18 mouse cellular contexts compared by ENCODE assay signal in genomic region chr2:42543164-42543517, GRCm38 (mm10).
DNase-seq lines count a peak whose midpoint lies in the region; ATAC-seq and TF ChIP-seq lines count a peak whose summit lies in the region.
"Had no signal": no experiment of that assay in that cellular context is flagged by ENCODE, and none has a peak within 500 bp of the region (broad histone marks: within the 10 kb centered on the region; RNA-seq: fewer than 3 reads in every experiment).

No protein-coding gene starts in this region.

- no peak for DNase-seq in forebrain, postnatal 0 days
- no peak for DNase-seq in midbrain, embryonic 11.5 days (ENCODE audit: low spot score, missing footprints)
- DNase-seq in cerebellum, adult 8-10 months = peak; percentile 37
- no peak for DNase-seq in adrenal gland, postnatal 4 days (ENCODE audit: low spot score in 2 of 2)
- DNase-seq in adrenal gland, postnatal 36 days = no peak
- DNase-seq: adrenal gland, postnatal 10 days; B cell, adult 2 months; heart, postnatal 36 days; liver, embryonic 13.5 days had no signal

- H3K4me2 ChIP-seq in forebrain, embryonic 13.5 days = no peak overlapping the region
- H3K4me2 ChIP-seq in forebrain, postnatal 0 days (ENCODE audit: low read depth) = no peak overlapping the region
- no peak overlapping the region for H3K4me2 ChIP-seq in midbrain, embryonic 11.5 days
- no peak overlapping the region for H3K4me2 ChIP-seq in midbrain, embryonic 16.5 days (ENCODE audit: low read length)
- H3K4me2 ChIP-seq in forebrain, embryonic 15.5 days (replicated peaks) = no peak overlapping the region
- H3K4me2 ChIP-seq: heart, embryonic 12.5 days; limb, embryonic 12.5 days; liver, embryonic 13.5 days; lung, embryonic 15.5 days; stomach, embryonic 15.5 days had no signal

- WGBS in forebrain, embryonic 13.5 days = 83% methylated on average over 8 of the region's 8 CpGs
- WGBS in forebrain, postnatal 0 days = 73% methylated on average over 8 of the region's 8 CpGs
- WGBS in midbrain, embryonic 11.5 days = 90% methylated on average over 8 of the region's 8 CpGs
- 79% methylated on average over 8 of the region's 8 CpGs for WGBS in midbrain, embryonic 16.5 days
- WGBS in forebrain, embryonic 15.5 days = 78% methylated on average over 8 of the region's 8 CpGs

- H3K4me3 ChIP-seq in forebrain, embryonic 13.5 days = no peak overlapping the region
- H3K4me3 ChIP-seq in forebrain, postnatal 0 days (ENCODE audit: low read depth, low read length) = no peak overlapping the region
- no peak overlapping the region for H3K4me3 ChIP-seq in midbrain, embryonic 11.5 days (ENCODE audit: low read depth, low read length)
- H3K4me3 ChIP-seq in midbrain, embryonic 16.5 days (ENCODE audit: low read depth, low read length) = no peak overlapping the region
- no peak overlapping the region for H3K4me3 ChIP-seq in forebrain, embryonic 15.5 days
- H3K4me3 ChIP-seq: erythroblast, embryonic 14.5 days; heart, embryonic 12.5 days; left cerebral cortex, adult 2 months; limb, embryonic 12.5 days; liver, embryonic 13.5 days; lung, embryonic 15.5 days; stomach, embryonic 15.5 days had no signal

- H3K27me3 ChIP-seq in forebrain, embryonic 13.5 days = no peaks in the 10 kb centered on the region
- no peaks in the 10 kb centered on the region for H3K27me3 ChIP-seq in forebrain, postnatal 0 days (ENCODE audit: insufficient read depth, low read length)
- H3K27me3 ChIP-seq in midbrain, embryonic 11.5 days (ENCODE audit: control insufficient read depth, insufficient read depth, low read length) = no peaks in the 10 kb centered on the region
- H3K27me3 ChIP-seq in midbrain, embryonic 16.5 days (ENCODE audit: control insufficient read depth, insufficient read depth, low read depth, low read length) = no peaks in the 10 kb centered on the region
- no peaks in the 10 kb centered on the region for H3K27me3 ChIP-seq in forebrain, embryonic 15.5 days
- H3K27me3 ChIP-seq: heart, embryonic 12.5 days; limb, embryonic 12.5 days; liver, embryonic 13.5 days; lung, embryonic 15.5 days; stomach, embryonic 15.5 days had no signal

- no peaks in the 10 kb centered on the region for H3K9me3 ChIP-seq in forebrain, embryonic 13.5 days (replicated peaks)
- no peaks in the 10 kb centered on the region for H3K9me3 ChIP-seq in forebrain, postnatal 0 days (ENCODE audit: low read length)
- H3K9me3 ChIP-seq in midbrain, embryonic 11.5 days (ENCODE audit: control insufficient read depth, low read length) = no peaks in the 10 kb centered on the region
- H3K9me3 ChIP-seq in midbrain, embryonic 16.5 days (replicated peaks; ENCODE audit: control insufficient read depth, low read length, poor library complexity, severe bottlenecking) = no peaks in the 10 kb centered on the region
- H3K9me3 ChIP-seq in forebrain, embryonic 15.5 days = no peaks in the 10 kb centered on the region
- H3K9me3 ChIP-seq: heart, embryonic 12.5 days; limb, embryonic 12.5 days; liver, embryonic 13.5 days; lung, embryonic 15.5 days; stomach, embryonic 15.5 days had no signal

- H3K36me3 ChIP-seq in forebrain, embryonic 13.5 days (ENCODE audit: poor library complexity, severe bottlenecking) = no peaks in the 10 kb centered on the region
- no peaks in the 10 kb centered on the region for H3K36me3 ChIP-seq in forebrain, postnatal 0 days (ENCODE audit: insufficient read depth)
- H3K36me3 ChIP-seq in midbrain, embryonic 11.5 days (ENCODE audit: control insufficient read depth, insufficient read depth, low read length) = no peaks in the 10 kb centered on the region
- H3K36me3 ChIP-seq in midbrain, embryonic 16.5 days (ENCODE audit: control insufficient read depth, insufficient read depth, low read length) = no peaks in the 10 kb centered on the region
- H3K36me3 ChIP-seq in forebrain, embryonic 15.5 days = no peaks in the 10 kb centered on the region
- H3K36me3 ChIP-seq: heart, embryonic 12.5 days; limb, embryonic 12.5 days; liver, embryonic 13.5 days; lung, embryonic 15.5 days; stomach, embryonic 15.5 days had no signal

- peak; percentile 48; the same call in 1 of the 2 replicates for ATAC-seq in forebrain, embryonic 13.5 days
- ATAC-seq in forebrain, postnatal 0 days = no peak
- 0 out of 2 replicates have a peak, but pooled peaks have one; percentile 24 for ATAC-seq in midbrain, embryonic 11.5 days (ENCODE audit: low FRiP score)
- ATAC-seq in midbrain, embryonic 16.5 days = no peak; the same call in 1 of the 2 replicates
- ATAC-seq in forebrain, embryonic 15.5 days (replicated peaks) = 0 out of 2 replicates have a peak, but pooled peaks have one; percentile 16

- H3K9ac ChIP-seq in forebrain, embryonic 13.5 days = no peak overlapping the region
- H3K9ac ChIP-seq in forebrain, postnatal 0 days = no peak overlapping the region
- no peak overlapping the region for H3K9ac ChIP-seq in midbrain, embryonic 11.5 days (ENCODE audit: low read length)
- H3K9ac ChIP-seq in midbrain, embryonic 16.5 days (ENCODE audit: low read depth, low read length) = no peak overlapping the region
- H3K9ac ChIP-seq in forebrain, embryonic 15.5 days (replicated peaks) = no peak overlapping the region
- H3K9ac ChIP-seq: heart, embryonic 12.5 days; limb, embryonic 12.5 days; liver, embryonic 13.5 days; lung, embryonic 15.5 days; stomach, embryonic 15.5 days had no signal

- peaks cover 13% of the 10 kb centered on the region for H3K4me1 ChIP-seq in forebrain, embryonic 13.5 days
- 0 out of 2 replicates have a peak, but pooled peaks cover 2% of the 10 kb centered on the region for H3K4me1 ChIP-seq in forebrain, postnatal 0 days (ENCODE audit: insufficient read depth)
- peaks cover 3% of the 10 kb centered on the region; the same call in 1 of the 2 replicates for H3K4me1 ChIP-seq in midbrain, embryonic 11.5 days (ENCODE audit: control insufficient read depth, insufficient read depth, low read length)
- H3K4me1 ChIP-seq in midbrain, embryonic 16.5 days (ENCODE audit: control insufficient read depth, insufficient read depth, low read length) = no peaks in the 10 kb centered on the region
- H3K4me1 ChIP-seq in forebrain, embryonic 15.5 days = peaks cover 9% of the 10 kb centered on the region; the same call in 1 of the 2 replicates
- H3K4me1 ChIP-seq: heart, embryonic 12.5 days; limb, embryonic 12.5 days; liver, embryonic 13.5 days; lung, embryonic 15.5 days; stomach, embryonic 15.5 days had no signal

- H3K27ac ChIP-seq in forebrain, embryonic 13.5 days = no peak overlapping the region
- no peak overlapping the region for H3K27ac ChIP-seq in forebrain, postnatal 0 days (ENCODE audit: low read depth, low read length)
- no peak overlapping the region for H3K27ac ChIP-seq in midbrain, embryonic 11.5 days (ENCODE audit: low read depth, low read length)
- no peak overlapping the region for H3K27ac ChIP-seq in midbrain, embryonic 16.5 days (ENCODE audit: low read length)
- no peak overlapping the region for H3K27ac ChIP-seq in forebrain, embryonic 15.5 days (replicated peaks)
- H3K27ac ChIP-seq: left cerebral cortex, adult 2 months; limb, embryonic 12.5 days; liver, embryonic 13.5 days; lung, embryonic 15.5 days; stomach, embryonic 15.5 days had no signal

- TF ChIP-seq CTCF in forebrain, postnatal 0 days (IDR thresholded peaks at IDR 0.05; ENCODE audit: low read depth) = no peak

Comparison
In these comparisons a context has a peak if more than half of its experiments do, and no peak if none do; other contexts are left out.
1. ATAC-seq: peak in forebrain, embryonic 13.5 days (single experiment), midbrain, embryonic 11.5 days (single experiment) and forebrain, embryonic 15.5 days (single experiment); none in forebrain, postnatal 0 days (single experiment) and midbrain, embryonic 16.5 days (single experiment).